Mouse (Mus musculus) liver, adult 2 months (tissue): ENCODE measurements around the gene Vmp1. TPM values are rescaled to one million over a fixed set of nuclear protein-coding genes. Genes with fewer than 3 reads are reported as not detected.
A peak's percentile ranks its signal among the peaks of the same experiment; 100 is the strongest.

Source experiments
- DNase-seq: peaks from one replicate; pipeline ENCODE4 v3.0.0-alpha.2; 2011; ENCODE audit warnings: low read depth, low spot score; ENCODE audit errors: extremely low read depth
- H3K27ac ChIP-seq: fragments of 200-500 bp; replicated peaks from 2 replicates; pipeline ENCODE4 v1.5.1; 2012; ENCODE audit warnings: low read depth, mild to moderate bottlenecking, control low read depth, inconsistent platforms, low read length; ENCODE audit not compliant: insufficient read depth
- H3K27me3 ChIP-seq: fragments of 200-500 bp; 2 replicates; pipeline ENCODE4 v1.6.1; 2012; ENCODE audit warnings: mild to moderate bottlenecking, moderate library complexity, low read length, inconsistent platforms; ENCODE audit not compliant: control insufficient read depth, insufficient read depth
- H3K36me3 ChIP-seq: fragments of 200-500 bp; 2 replicates; pipeline ENCODE4 v1.6.1; 2012; ENCODE audit warnings: low read length, inconsistent platforms; ENCODE audit not compliant: control insufficient read depth, insufficient read depth
- H3K4me1 ChIP-seq: fragments of 200-500 bp; 2 replicates; pipeline ENCODE4 v1.6.1; 2011; ENCODE audit warnings: low read length; ENCODE audit not compliant: control insufficient read depth, insufficient read depth
- H3K4me3 ChIP-seq: fragments of 200-500 bp; 2 replicates; pipeline ENCODE4 v1.5.1; 2011; ENCODE audit warnings: low read depth, mild to moderate bottlenecking, control low read depth, low read length, moderate library complexity; ENCODE audit not compliant: insufficient read depth
- H3K79me2 ChIP-seq: fragments of 200-500 bp; 2 replicates; pipeline ENCODE4 v1.6.1; 2012; ENCODE audit warnings: inconsistent platforms, mild to moderate bottlenecking, low read length, moderate library complexity; ENCODE audit not compliant: control insufficient read depth, insufficient read depth
- H3K9ac ChIP-seq: fragments of 200-500 bp; 2 replicates; pipeline ENCODE4 v1.6.1; 2012; ENCODE audit warnings: low read depth, mild to moderate bottlenecking, control low read depth, inconsistent platforms, low read length
- CTCF ChIP-seq: fragments of 200-500 bp; IDR thresholded peaks from 2 replicates; pipeline ENCODE4 v1.5.1; 2011; ENCODE audit warnings: low read depth, low read length, control low read depth
- POLR2A ChIP-seq: fragments of 200-500 bp; IDR thresholded peaks from 2 replicates; pipeline ENCODE4 v1.6.1; 2011; ENCODE audit warnings: low read length, control low read depth; ENCODE audit not compliant: insufficient read depth; ENCODE audit errors: extremely low read depth
- WGBS: fragments of 180-500 bp; shearing (Covaris S2); methylation state at CpG from one replicate; pipeline ENCODE4 v1.1.7; 2018; 5-methylcytosine and 5-hydroxymethylcytosine counted together
- polyA plus RNA-seq: library from polyadenylated mRNA; depleted of rRNA; stranded (reverse); fragments of >200 nt; gene quantifications from 2 replicates; pipeline ENCODE4 v1.2.3, GENCODE M21; 2012; rRNA removed
- total RNA-seq: library from RNA; depleted of rRNA; stranded (reverse); fragments of >200 nt; gene quantifications from 2 replicates; pipeline ENCODE4 v1.2.3, GENCODE M21; 2014; rRNA removed

Vmp1 gene
- total and polyA plus RNA-seq, 2 experiments, result 37.8 to 93.6 TPM

DNA sequence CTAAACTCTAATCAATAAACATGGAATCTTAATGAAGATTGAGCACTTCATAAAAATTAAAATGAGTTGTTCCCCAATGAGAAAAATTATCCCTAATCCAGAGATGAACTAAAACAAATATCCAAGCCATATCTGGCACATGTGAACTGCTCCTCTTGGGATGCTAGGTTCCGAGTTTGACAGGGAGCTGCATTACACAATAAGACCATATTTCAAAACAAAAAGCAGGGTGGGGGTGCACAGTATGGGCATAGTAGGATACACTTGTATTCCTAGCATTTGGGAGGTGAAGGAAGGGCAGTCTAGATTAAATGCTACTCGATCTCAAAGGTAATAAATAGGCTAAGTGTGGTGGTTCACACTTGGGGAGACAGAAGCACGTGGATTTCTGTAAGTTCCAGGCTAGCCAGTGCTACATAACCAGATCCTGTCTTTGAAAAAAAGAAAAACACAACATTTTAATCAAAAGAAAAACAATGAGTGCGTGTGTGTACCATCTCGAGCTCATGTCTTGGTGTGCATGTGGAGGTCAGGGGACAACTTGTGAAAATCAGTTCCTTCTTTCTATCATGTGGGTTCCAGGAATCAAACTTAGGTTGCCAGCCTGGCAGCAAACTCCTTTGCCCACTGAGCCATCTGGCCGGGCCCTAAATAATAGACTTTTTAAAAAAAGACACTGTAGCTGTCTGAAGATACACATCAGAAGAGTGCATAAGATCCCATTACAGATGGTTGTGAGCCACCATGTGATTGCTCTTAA is 143.7 kb downstream of the Vmp1 start:
- Histone ChIP-seq H3K27me3 (no peaks in the 10 kb centered on the region), H3K36me3 (no peaks in the 10 kb centered on the region), H3K4me3 (no peak overlapping the region), H3K9ac (0 out of 2 replicates have a peak overlapping the region, but pooled peaks have one; percentile 22), H3K27ac (peak overlapping the region; percentile 60; the same call in 1 of the 2 replicates), H3K79me2 (peaks cover 30% of the 10 kb centered on the region), H3K4me1 (peaks cover 6% of the 10 kb centered on the region; the same call in 1 of the 2 replicates)
- DNase-seq, result peak; percentile 58
- TF ChIP-seq POLR2A, result no peak
- whole genome bisulfite sequencing, result 47% methylated on average over 6 of the region's 6 CpGs

DNA sequence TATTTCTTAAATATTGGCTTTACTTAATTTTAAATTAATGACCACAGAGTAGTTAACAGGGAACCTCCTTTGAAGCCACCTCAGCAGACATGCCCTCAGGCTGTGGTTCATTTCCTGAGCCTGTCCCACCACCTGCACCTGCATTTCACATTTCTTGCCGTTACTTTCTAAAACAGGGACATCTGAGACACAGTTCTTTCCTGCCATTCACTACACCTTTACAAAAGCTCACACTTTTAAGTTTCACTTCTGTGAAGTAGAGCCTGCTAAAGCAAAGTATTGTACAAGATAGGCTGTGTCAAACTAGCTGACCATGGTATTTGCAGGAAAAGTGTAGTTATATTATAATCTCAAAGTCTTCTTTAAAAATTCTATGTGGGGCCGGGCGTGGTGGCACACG is 144.8 kb downstream of the Vmp1 start:
- Histone ChIP-seq H3K79me2 (peaks cover 26% of the 10 kb centered on the region), H3K4me1 (peaks cover 8% of the 10 kb centered on the region; the same call in 1 of the 2 replicates), H3K9ac (no peak overlapping the region), H3K27me3 (no peaks in the 10 kb centered on the region), H3K27ac (no peak overlapping the region), H3K4me3 (no peak overlapping the region), H3K36me3 (peaks cover 2% of the 10 kb centered on the region; the same call in 1 of the 2 replicates)
- 92% methylated on average over 4 of the region's 4 CpGs for WGBS
- no peak for TF ChIP-seq POLR2A
- no peak for TF ChIP-seq CTCF
- no peak for DNase-seq

DNA sequence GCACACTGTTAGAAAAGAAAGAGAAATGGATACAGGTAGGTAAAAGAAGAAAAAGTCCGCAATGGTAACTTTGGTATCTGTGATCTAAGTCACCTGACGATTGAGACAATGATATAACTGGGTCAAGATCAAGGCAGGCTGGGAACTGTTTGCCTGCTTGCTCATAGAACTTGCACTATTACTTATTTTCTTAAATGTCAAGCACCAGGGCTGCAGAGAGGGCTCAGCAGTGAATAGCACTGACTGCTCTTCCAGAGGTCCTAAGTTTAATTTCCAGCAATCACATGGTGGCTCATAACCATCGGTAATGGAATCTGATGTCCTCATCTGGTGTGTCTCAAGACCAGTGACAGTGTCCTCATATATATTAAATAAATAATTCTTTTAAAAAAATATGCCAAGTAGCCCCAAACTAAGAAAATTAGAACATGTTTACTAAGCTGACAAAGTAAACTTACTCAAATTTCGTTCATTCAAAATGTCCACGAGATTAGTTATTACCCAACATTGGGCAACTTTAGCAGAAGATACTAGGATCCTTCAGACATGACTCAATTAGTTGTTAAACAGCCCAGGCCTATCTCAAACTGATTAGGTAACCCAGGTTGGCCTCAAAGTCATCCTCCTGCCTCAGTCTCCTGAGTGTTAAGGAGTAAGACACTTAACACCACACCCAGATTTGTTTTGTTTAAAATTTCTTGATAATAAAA is 149.3 kb downstream of the Vmp1 start:
- H3K27me3 ChIP-seq, result no peaks in the 10 kb centered on the region
- H3K36me3 ChIP-seq, result peaks cover 29% of the 10 kb centered on the region
- H3K4me3 ChIP-seq, result no peak overlapping the region
- H3K27ac ChIP-seq, result no peak overlapping the region
- 52% methylated on average over 5 of the region's 5 CpGs for WGBS
- TF ChIP-seq CTCF (no peak), POLR2A (no peak)
- H3K4me1 ChIP-seq, result peaks cover 2% of the 10 kb centered on the region; the same call in 1 of the 2 replicates
- DNase-seq, result peak; percentile 68
- H3K9ac ChIP-seq, result no peak overlapping the region
- H3K79me2 ChIP-seq, result peaks cover 16% of the 10 kb centered on the region; the same call in 1 of the 2 replicates

Other genes with a start within 250 kb of the Vmp1 start
- gene Rnft1, start 199.2 kb downstream of the Vmp1 start, total RNA-seq, result 18.9 and 19.1 TPM in 2 replicates
- gene Rnft1, start 199.2 kb downstream of the Vmp1 start, polyA plus RNA-seq, result 6.8 and 9.4 TPM in 2 replicates
- 14.4 TPM in 2 replicates for gene Rps6kb1, start 139.0 kb downstream of the Vmp1 start, total RNA-seq
- 6.2 and 6.3 TPM in 2 replicates for gene Rps6kb1, start 139.0 kb downstream of the Vmp1 start, polyA plus RNA-seq
- 2.6 and 4.3 TPM in 2 replicates for gene Tubd1, start 138.8 kb downstream of the Vmp1 start, total RNA-seq
- 1.7 and 2.0 TPM in 2 replicates for gene Tubd1, start 138.8 kb downstream of the Vmp1 start, polyA plus RNA-seq
- 8.1 and 9.2 TPM in 2 replicates for gene Ptrh2, start 149 bp upstream of the Vmp1 start, total RNA-seq
- 5.0 and 5.2 TPM in 2 replicates for gene Ptrh2, start 149 bp upstream of the Vmp1 start, polyA plus RNA-seq
- gene Cltc, start 73.7 kb upstream of the Vmp1 start, total RNA-seq, result 191 and 225 TPM in 2 replicates
- gene Cltc, start 73.7 kb upstream of the Vmp1 start, polyA plus RNA-seq, result 43.8 and 49.9 TPM in 2 replicates
- gene Dhx40, start 123.9 kb upstream of the Vmp1 start, total RNA-seq, result 28.6 and 28.9 TPM in 2 replicates
- gene Dhx40, start 123.9 kb upstream of the Vmp1 start, polyA plus RNA-seq, result 3.4 and 3.5 TPM in 2 replicates